Mouse (Mus musculus): ENCODE measurements around the gene Gm21876. TPM values are rescaled to one million over a fixed set of nuclear protein-coding genes. Genes with fewer than 3 reads are reported as not detected.

The Gm21876 gene
- not detected in 2 replicates for polyA plus RNA-seq (2015; fragmentation: Nextera tagmentation; extraction: Ambion mirVana)

DNA sequence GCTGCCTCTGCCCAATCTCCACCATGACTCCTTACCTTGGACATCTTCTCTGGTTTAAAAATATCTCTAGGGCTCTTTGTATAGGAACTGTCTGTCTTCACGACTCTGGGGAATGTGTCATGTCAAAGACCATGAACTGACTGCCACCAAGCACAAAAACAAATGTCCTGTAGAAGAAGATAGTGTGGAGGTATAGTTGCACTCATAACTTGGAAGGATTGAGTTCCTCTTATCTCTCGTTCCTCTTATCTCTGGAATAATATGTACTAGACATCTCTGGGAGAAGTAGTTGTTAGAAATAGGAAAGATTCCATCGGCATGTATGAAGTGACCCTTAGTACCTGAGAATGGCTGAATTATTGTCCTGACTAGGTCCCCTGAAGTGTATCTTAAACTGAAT lies at the start of gene Gm21876:
TSS of gene Gm21876 (minus strand) at position 101 of the 400 bp plus-strand sequence.

Other genes with a start within 250 kb of the Gm21876 start
- 5.2 and 5.6 TPM in 2 replicates for gene Cfp, start 244.1 kb downstream of the Gm21876 start, polyA plus RNA-seq (2015; fragmentation: Nextera tagmentation; extraction: Ambion mirVana)
- gene Elk1, start 225.0 kb downstream of the Gm21876 start, polyA plus RNA-seq (2015; fragmentation: Nextera tagmentation; extraction: Ambion mirVana), result 11.7 and 13.2 TPM in 2 replicates
- 31.1 and 31.9 TPM in 2 replicates for gene Uxt, start 213.6 kb downstream of the Gm21876 start, polyA plus RNA-seq (2015; fragmentation: Nextera tagmentation; extraction: Ambion mirVana)
- gene Zfp182, start 113.3 kb downstream of the Gm21876 start, polyA plus RNA-seq (2015; fragmentation: Nextera tagmentation; extraction: Ambion mirVana), result 4.5 and 4.6 TPM in 2 replicates
- gene Spaca5, start 107.2 kb downstream of the Gm21876 start, polyA plus RNA-seq (2015; fragmentation: Nextera tagmentation; extraction: Ambion mirVana), result not detected in 2 replicates
- 3.3 and 4.3 TPM in 2 replicates for gene Zfp300, start 86.1 kb downstream of the Gm21876 start, polyA plus RNA-seq (2015; fragmentation: Nextera tagmentation; extraction: Ambion mirVana)
- not detected in 2 replicates for gene Ssxa1, start 59.8 kb downstream of the Gm21876 start, polyA plus RNA-seq (2015; fragmentation: Nextera tagmentation; extraction: Ambion mirVana)